Mouse (Mus musculus): Measurements from ENCODE around the gene Slc35f5. TPM values are rescaled to one million over a fixed set of nuclear protein-coding genes. Genes with fewer than 3 reads are reported as not detected.

The Slc35f5 gene
- total RNA-seq, 4 experiments from 2014 or later = 32.6 to 43.8 (median 38.3) TPM

DNA sequence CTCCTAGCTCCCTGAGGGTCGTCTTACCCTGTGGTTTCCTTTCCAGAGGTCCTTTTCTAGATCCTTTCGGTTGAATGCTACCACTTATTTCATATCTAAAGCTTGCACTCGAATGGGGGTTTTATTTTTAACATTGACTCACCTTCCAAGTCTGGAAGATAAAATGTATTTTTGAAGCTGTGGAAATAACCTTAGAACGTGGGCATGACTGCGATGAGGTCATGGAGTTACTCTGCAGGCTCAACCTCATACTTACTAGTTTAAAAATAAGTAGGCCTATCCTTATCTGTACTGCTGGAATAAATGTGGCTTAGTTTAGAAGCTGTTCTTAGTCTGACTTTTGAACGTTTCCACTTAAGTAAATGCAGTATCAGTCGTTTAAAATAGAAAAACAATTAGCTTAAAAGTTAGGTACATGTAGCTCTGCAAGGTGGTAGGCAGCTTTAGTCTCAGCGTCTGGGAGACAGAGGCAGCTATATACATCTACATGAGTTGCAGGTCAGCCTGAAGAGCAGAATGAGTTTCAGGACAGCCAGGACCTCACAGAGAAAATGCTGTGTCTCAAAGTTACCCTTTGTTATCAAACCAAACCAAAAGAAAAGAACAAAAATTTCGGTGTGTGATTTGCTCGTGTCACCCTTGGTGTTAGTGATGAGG, 15.2 kb downstream of the Slc35f5 start:
- no peak for DNase-seq

DNA sequence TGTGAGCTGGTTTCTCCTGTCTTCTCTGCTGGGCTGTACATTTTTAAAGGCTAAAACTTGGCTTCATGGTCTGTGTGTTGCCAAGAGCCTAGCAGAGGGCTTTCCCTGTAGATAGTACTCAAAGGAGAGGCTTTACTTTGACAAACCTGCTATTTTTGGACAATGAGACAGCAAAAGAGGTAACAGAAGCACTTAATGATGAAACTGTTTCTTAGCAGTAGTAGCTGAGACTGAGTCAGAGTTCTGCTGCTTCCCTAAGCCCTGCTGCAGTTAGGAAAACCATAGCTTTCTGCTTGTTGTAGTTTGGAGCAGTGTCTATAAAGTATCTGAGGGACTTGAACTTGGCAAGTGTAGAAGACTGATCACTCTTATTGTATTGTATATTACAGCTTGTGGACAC, 16.6 kb downstream of the Slc35f5 start:
- no peak for DNase-seq

DNA sequence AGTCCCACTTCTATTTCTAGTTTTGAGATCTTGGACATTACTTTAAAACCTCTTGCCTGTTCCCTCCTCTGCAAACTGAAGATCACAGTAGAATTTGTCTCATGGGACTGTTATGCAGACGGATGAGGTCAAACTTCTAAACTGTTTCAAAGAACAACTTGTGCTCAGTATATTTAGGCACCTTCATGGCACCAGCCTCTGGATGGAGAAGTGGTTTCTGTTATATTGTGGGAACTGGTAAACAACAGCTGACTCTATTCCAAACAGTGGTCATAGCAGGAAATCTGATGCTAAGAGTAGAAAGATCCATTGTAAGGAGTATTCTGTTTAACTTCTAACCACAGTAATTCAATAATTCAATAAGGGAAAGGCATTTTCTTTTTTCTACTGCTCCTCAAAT, 17.7 kb downstream of the Slc35f5 start:
- DNase-seq = no peak

DNA sequence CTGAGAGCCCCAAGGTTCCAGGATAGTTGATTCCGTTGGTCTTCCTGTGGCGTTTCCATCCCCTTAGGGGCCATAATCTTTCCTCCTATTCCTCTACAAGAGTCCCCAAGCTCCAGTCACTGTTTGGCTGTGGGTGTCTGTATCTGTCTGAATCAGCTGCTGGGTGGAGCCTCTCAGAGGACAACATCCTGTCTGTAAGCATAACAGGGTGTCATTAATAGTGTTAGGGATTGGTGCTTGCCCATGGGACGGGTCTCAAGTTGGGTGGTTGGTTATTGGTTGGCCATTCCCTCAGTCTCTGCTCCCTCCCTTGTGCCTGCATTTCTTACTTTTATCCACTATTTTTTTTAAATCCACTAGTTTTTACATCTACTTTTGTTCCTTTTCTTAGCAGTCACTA, 20.7 kb downstream of the Slc35f5 start:
- DNase-seq = no peak

DNA sequence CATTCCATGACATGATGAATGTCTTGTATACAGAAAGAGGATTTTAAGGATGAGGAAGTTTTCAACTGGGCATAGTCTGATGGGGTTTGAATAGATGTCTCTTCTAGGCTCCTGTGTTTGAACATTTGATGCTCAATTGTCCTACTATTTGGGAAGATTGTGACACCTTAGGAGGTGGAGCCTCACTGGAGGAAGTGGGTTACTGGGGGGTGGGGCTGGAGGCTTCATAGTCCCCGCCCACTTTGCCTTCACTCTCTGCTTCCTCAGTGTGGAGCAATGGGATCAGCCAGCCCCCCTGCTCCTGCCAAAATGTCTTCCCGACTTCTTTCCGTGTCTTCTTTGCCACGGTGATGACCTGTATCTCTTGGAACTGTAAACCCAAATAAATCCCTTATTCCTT, 43.2 kb downstream of the Slc35f5 start:
- no peak for DNase-seq

DNA sequence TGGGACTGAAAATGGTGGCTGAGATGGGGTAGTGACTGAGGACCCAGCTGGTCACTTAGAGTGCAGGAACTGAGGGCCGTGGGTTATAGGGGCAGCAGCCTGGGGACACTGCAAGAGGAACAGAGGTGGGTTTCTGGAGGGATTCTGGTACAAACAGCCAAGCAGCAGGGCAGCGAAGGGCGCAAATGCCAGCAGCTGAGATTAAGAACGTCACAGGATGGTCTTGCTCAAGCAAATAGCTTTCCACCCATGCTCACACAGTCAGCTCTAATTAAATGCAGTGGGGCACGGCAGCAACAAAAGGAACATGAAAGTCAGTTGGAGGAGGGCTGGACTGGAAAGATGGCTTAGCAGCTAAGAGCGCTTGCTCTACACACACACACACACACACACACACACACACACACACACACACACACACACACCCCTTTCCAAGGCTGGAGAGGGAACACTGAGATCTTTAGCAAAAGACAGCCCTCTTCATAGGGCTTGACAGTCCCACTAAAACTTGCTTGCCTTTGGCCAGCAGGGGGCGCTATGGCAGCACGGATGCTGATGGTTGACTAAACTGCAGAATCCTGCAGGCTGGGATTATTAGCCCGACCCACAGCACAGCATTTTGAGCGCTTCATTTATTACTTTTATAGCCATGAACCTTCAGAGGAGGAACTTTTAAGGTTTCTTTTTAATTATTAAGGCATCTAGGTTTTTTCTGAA, 46.9 kb downstream of the Slc35f5 start:
- peak; percentile 66 for DNase-seq

DNA sequence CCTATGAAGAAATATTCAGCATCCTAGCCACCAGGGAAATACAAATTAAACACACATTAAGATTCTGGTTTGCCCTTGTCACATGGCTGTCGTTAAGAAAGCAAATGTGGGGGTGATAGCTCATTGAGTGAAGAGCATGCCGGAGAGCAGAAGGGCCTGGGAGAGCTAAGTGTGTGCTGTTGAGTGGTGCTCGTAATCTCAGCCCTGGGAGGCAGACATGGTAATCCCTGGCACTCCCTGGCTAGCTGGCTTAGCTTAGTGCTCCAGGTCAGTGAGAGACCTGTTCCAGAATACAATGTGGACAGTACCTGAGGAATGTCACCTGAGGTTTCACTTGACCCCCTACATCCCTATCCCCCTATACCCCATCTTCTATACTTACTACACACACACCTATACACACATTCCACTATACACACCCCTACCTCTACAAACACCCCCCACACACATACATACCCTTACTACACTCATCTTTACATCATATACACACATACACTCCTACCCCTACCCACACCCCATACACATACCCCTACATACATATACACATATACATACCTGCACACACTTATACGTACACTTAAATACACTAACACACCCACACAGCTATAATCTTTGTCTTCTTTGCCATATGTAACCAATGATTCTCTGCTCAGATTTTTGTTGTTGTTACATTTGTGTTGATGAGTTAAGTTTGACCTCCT, 64.1 kb downstream of the Slc35f5 start:
- no peak for DNase-seq

DNA sequence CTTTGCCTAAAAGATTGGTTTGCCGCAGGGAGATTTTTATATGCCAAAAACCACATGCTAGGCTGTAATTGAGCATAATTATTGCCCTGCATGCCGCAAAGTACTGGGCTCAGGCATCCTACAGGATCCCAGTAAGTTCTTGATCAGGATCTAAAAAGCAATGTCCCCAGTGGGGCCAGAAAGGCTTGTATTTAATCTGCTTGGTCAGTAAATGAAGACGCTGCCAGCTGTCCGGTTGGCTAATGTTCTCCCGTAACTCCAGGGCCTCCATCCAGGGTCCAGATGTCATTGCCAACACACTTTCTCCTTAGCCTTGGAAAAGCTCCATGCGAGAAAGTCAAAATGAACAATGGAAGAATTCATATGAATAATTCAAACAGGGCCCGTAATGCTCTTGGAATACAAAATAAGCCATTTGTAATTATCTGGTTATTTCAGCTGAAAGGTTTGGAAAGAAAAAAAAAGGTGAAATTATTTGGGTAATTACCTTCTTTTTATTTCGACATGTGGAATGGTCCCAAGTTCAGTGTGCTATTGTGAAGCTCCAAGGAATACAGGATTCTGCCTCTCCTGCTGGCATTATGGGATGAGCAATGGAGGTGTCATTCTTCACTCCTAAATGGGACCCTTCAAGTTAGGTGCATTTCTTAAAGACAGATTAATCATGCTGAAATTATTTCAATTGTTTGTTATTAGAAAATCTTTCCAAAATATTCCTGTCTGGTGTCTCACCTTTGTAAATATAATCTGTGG, 79.3 kb downstream of the Slc35f5 start:
- no peak for DNase-seq

DNA sequence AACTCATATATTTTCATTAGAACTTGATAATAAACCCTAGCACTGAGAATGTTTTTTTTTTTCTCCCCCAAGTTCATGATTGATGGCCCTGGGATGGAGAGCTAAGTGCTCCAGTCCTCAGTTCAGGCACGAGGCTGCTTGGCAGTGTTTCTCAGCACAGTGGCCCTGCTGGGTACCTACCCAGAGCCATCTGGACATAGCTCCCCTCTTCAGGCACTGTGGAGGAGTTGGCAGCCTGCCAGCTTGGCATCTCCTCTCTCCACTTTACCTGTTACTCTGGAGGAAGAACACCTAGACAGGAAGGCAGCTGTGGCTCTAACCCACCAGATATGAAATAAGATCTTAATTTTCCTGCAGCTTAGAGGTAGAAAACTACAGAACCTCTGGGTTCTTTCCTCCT, 83.2 kb downstream of the Slc35f5 start:
- DNase-seq = no peak

Other genes with a start within 250 kb of the Slc35f5 start
- gene Actr3, start 124.9 kb upstream of the Slc35f5 start, total RNA-seq (2022) = 100 to 1,000 TPM; 158 to 193 (median 172) TPM
- under 1 TPM in 3 of 4 experiments, not detected in 1; 0.10 to 0.22 (median 0.17) TPM for gene Gpr39, start 116.4 kb downstream of the Slc35f5 start, total RNA-seq (2022)

All from adrenal gland, adult 8-10 months (tissue).